ENCODE assay signal across 8 mouse cellular contexts in genomic region chr5:110449294-110449693, GRCm38 (mm10). TPM values are rescaled to one million over a fixed set of nuclear protein-coding genes. Genes with fewer than 3 reads are reported as not detected.
DNase-seq lines count a peak whose midpoint lies in the region; ATAC-seq and TF ChIP-seq lines count a peak whose summit lies in the region.

No protein-coding gene starts in this region.

- H3K9me3 ChIP-seq in G1E (replicated peaks), result no peaks in the 10 kb centered on the region
- no peaks in the 10 kb centered on the region for H3K9me3 ChIP-seq in heart, postnatal 0 days (replicated peaks; ENCODE audit: control insufficient read depth, low read length)
- H3K9me3 ChIP-seq in liver, embryonic 15.5 days (replicated peaks), result no peaks in the 10 kb centered on the region
- H3K9me3 ChIP-seq in stomach, embryonic 16.5 days (replicated peaks; ENCODE audit: control insufficient read depth, low read length), result no peaks in the 10 kb centered on the region

- peaks cover 39% of the 10 kb centered on the region for H3K4me1 ChIP-seq in G1E (ENCODE audit: insufficient read depth, low read depth, low read length)
- peaks cover 32% of the 10 kb centered on the region for H3K4me1 ChIP-seq in heart, postnatal 0 days (ENCODE audit: control insufficient read depth, insufficient read depth)
- peaks cover 37% of the 10 kb centered on the region for H3K4me1 ChIP-seq in liver, embryonic 15.5 days (replicated peaks)
- peaks cover 15% of the 10 kb centered on the region for H3K4me1 ChIP-seq in stomach, embryonic 16.5 days (ENCODE audit: control insufficient read depth, insufficient read depth, low read length)

- ATAC-seq in G1E (ENCODE audit: extremely low read depth, insufficient number of reproducible peaks, low FRiP score, poor library complexity, severe bottlenecking), result no peak
- no peak for ATAC-seq in heart, postnatal 0 days (ENCODE audit: insufficient read depth, low read depth)
- no peak for ATAC-seq in liver, embryonic 15.5 days (ENCODE audit: insufficient read depth)
- ATAC-seq in stomach, embryonic 16.5 days (ENCODE audit: insufficient read depth, low FRiP score), result no peak

- H3K9ac ChIP-seq in heart, postnatal 0 days (replicated peaks; ENCODE audit: low read depth, low read length), result no peak overlapping the region
- peak overlapping the region; percentile 46; the same call in 1 of the 2 replicates for H3K9ac ChIP-seq in liver, embryonic 15.5 days
- H3K9ac ChIP-seq in stomach, embryonic 16.5 days (ENCODE audit: low read length), result peak overlapping the region; percentile 59

- peaks cover 5% of the 10 kb centered on the region for H3K27me3 ChIP-seq in G1E (ENCODE audit: insufficient read depth, low read length)
- H3K27me3 ChIP-seq in heart, postnatal 0 days (ENCODE audit: control insufficient read depth, insufficient read depth, low read length), result no peaks in the 10 kb centered on the region
- H3K27me3 ChIP-seq in liver, embryonic 15.5 days, result peaks cover 24% of the 10 kb centered on the region; the same call in 1 of the 2 replicates
- no peaks in the 10 kb centered on the region for H3K27me3 ChIP-seq in stomach, embryonic 16.5 days (ENCODE audit: control insufficient read depth, insufficient read depth, low read length)

- peak overlapping the region; percentile 60 for H3K27ac ChIP-seq in heart, postnatal 0 days (ENCODE audit: low read depth)
- H3K27ac ChIP-seq in liver, embryonic 15.5 days (replicated peaks), result peak overlapping the region; percentile 75; the same call in 1 of the 2 replicates
- H3K27ac ChIP-seq in stomach, embryonic 16.5 days (ENCODE audit: low read length), result peak overlapping the region; percentile 49

- peak; percentile 66 for DNase-seq in cerebellum, adult 9-10 months
- DNase-seq in cerebellum, adult 8-10 months, result no peak
- DNase-seq in G1E (ENCODE audit: low spot score), result no peak
- peak; percentile 9 for DNase-seq in heart, postnatal 0 days (ENCODE audit: low spot score)
- DNase-seq in layer of hippocampus, adult 8-10 months (ENCODE audit: low spot score in 2 of 2), result no peak
- DNase-seq in retina, embryonic 14.5 days (ENCODE audit: low spot score), result no peak

- peak overlapping the region; percentile 86 for H3K4me2 ChIP-seq in heart, postnatal 0 days (ENCODE audit: low read depth, low read length)
- peak overlapping the region; percentile 95 for H3K4me2 ChIP-seq in liver, embryonic 15.5 days
- H3K4me2 ChIP-seq in stomach, embryonic 16.5 days (ENCODE audit: low read depth, low read length), result peak overlapping the region; percentile 76

- peaks cover 20% of the 10 kb centered on the region for H3K36me3 ChIP-seq in G1E (replicated peaks)
- no peaks in the 10 kb centered on the region for H3K36me3 ChIP-seq in heart, postnatal 0 days (replicated peaks; ENCODE audit: control insufficient read depth, insufficient read depth, low read length)
- no peaks in the 10 kb centered on the region for H3K36me3 ChIP-seq in liver, embryonic 15.5 days (replicated peaks)
- no peaks in the 10 kb centered on the region for H3K36me3 ChIP-seq in stomach, embryonic 16.5 days (ENCODE audit: control insufficient read depth, insufficient read depth, low read length)

- peak overlapping the region; percentile 94; the same call in 1 of the 2 replicates for H3K4me3 ChIP-seq in G1E (ENCODE audit: low read depth, low read length)
- H3K4me3 ChIP-seq in heart, postnatal 0 days (ENCODE audit: low read depth, low read length), result peak overlapping the region; percentile 73; the same call in 1 of the 2 replicates
- peak overlapping the region; percentile 97 for H3K4me3 ChIP-seq in liver, embryonic 15.5 days (replicated peaks)
- peak overlapping the region; percentile 73 for H3K4me3 ChIP-seq in stomach, embryonic 16.5 days (replicated peaks; ENCODE audit: low read length)

- no peak for TF ChIP-seq EP300 in heart, postnatal 0 days (IDR thresholded peaks at IDR 0.05; ENCODE audit: low read depth)

- 16% methylated on average over 6 of the region's 6 CpGs for WGBS in heart, postnatal 0 days
- WGBS in liver, embryonic 15.5 days (ENCODE audit: insufficient replicate concordance), result 39% methylated on average over 6 of the region's 6 CpGs
- WGBS in stomach, embryonic 16.5 days, result 45% methylated on average over 6 of the region's 6 CpGs

- no peak for TF ChIP-seq CTCF in G1E (IDR thresholded peaks at IDR 0.05; ENCODE audit: low read depth, low read length)
- no peak for TF ChIP-seq CTCF in heart, postnatal 0 days (IDR thresholded peaks at IDR 0.05; ENCODE audit: low read depth)

RNA-seq across cellular contexts. Expression of gene Fbrsl1, which starts 1.0 kb away (rescaled TPM):
- total RNA-seq in G1E (2014; fragmentation: Nextera tagmentation) (47.8 and 57.3 TPM in 2 replicates), G1E (2017) (8.1 and 8.3 TPM in 2 replicates)
- polyA plus RNA-seq in G1E (2012), result 102 and 117 TPM in 2 replicates
- total RNA-seq in heart, postnatal 0 days (2014; rRNA removed; ENCODE audit: low replicate concordance), result 19.2 and 37.0 TPM in 2 replicates
- 6.8 and 7.6 TPM in 2 replicates for polyA plus RNA-seq in heart, postnatal 0 days (2015; fragmentation: Nextera tagmentation; extraction: Ambion mirVana)
- 4.1 and 4.9 TPM in 2 replicates for polyA plus RNA-seq in liver, embryonic 15.5 days (2015; fragmentation: Nextera tagmentation; extraction: Ambion mirVana)
- polyA plus RNA-seq in stomach, embryonic 16.5 days (2015; fragmentation: Nextera tagmentation; extraction: Ambion mirVana), result 4.9 and 5.5 TPM in 2 replicates
- 10 to 100 TPM; 64.9 to 81.4 (median 71.7) TPM for total RNA-seq in layer of hippocampus, adult 8-10 months (2022)

Comparison
In these comparisons a context has a peak if more than half of its experiments do, and no peak if none do; other contexts are left out.
1. DNase-seq: peak in cerebellum, adult 9-10 months (single experiment) and heart, postnatal 0 days (single experiment); none in cerebellum, adult 8-10 months (single experiment), G1E (single experiment), layer of hippocampus, adult 8-10 months (0 of 2) and retina, embryonic 14.5 days (single experiment).
2. RNA of gene Fbrsl1, which starts 1.0 kb away (polyA plus RNA-seq): 102 to 117 TPM in G1E; 6.8 to 7.6 TPM in heart, postnatal 0 days, 4.9 to 5.5 TPM in stomach, embryonic 16.5 days and 4.1 to 4.9 TPM in liver, embryonic 15.5 days; every median in the first group is over 10 times any median in the second.
3. Peak in every context shown above with its lines, with median percentiles within 50 percentile points of each other: H3K4me3 ChIP-seq, H3K27ac ChIP-seq and H3K4me2 ChIP-seq.